Mouse (Mus musculus) heart, adult 8-10 months (tissue): Measurements from ENCODE around the gene Man1c1. TPM values are rescaled to one million over a fixed set of nuclear protein-coding genes. Genes with fewer than 3 reads are reported as not detected.

Source experiments
- DNase-seq: peaks from one replicate; pipeline ENCODE4 v3.0.0; 2022; ENCODE audit warnings: low spot score
- total RNA-seq, 4 experiments: library from RNA; stranded (reverse); gene quantifications; 2 replicates each; pipeline ENCODE4 v1.2.4; 2022

Gene Man1c1
- total RNA-seq, 4 experiments from 2014 or later = 22.6 to 26.7 (median 25.3) TPM

DNA sequence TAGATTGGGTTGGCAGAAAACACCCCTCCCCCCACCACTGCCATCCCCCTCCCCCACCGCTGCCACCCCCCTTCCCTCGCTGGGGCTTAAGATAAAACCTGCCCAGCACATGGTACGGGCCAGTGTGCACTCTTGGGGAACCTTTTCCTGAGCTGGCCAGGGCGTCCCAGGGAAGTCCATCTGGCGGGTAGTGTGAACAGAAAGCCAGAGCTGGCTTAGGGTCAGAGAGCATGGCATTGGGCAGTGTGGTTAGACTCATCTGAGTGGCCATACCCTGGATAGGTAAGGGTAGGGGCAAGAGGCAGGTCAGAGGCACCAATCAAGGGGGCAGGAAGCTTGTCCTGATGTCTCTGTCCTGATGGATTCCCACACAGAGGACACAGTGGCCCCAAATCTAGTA lies 124.5 kb downstream of the Man1c1 start:
- DNase-seq = no peak

DNA sequence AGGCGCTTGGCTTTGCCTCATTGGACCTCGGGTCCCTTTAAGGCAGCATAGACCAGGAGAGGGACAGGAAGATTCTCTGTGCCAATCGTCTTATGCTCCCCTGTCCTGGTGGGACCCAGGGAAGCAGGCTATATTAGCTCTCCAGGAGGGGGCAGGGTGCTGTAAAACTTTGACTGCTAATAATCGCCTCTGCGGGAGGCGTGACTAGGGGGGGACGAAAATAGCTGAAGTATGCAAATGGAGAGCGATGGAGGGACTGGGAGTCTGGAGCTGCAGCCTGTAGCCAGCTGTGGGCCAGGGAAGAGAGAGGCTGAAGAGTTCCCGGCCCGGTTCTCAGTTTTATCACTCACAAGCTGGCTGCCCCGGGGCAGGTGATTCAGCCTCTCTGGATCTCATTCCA lies 124.9 kb downstream of the Man1c1 start:
- no peak for DNase-seq

DNA sequence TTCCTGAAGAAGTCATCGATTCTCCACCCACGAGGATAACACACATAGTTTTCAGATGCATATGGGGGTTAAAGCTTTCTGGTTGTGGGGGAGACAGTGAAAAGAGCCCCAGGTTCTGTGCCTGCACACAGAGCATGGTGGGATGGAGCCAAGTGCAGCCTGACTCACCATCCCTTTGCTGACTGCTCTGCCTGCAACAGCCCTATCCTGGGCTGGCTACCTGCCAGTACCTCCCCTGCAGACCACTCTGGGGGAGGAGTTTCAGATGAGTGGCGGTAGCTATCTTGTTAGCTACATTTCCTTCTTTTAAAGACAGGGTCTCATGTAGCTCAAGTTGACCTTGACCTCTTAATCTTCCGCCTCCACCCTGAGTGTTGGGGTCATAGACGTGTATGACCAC lies 125.7 kb downstream of the Man1c1 start:
- DNase-seq = no peak

DNA sequence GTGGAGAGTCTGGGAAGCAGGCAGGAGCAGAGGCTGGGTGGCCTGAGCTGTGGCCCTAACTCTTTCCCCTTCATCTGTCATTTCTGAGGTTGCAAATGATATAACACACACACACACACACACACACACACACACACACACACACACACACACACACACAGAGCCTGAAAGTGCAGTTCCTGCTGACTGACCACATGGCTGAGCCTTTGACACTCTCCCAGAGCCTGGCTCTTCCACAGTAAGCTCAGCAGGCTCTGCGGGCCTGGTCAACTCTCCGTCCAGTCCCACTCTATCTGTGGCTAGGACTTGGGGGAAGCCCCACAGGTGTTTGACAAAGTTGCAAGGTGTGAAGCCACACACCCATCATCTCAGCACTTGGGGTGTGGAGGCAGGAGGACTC lies 126.8 kb downstream of the Man1c1 start:
- no peak for DNase-seq

DNA sequence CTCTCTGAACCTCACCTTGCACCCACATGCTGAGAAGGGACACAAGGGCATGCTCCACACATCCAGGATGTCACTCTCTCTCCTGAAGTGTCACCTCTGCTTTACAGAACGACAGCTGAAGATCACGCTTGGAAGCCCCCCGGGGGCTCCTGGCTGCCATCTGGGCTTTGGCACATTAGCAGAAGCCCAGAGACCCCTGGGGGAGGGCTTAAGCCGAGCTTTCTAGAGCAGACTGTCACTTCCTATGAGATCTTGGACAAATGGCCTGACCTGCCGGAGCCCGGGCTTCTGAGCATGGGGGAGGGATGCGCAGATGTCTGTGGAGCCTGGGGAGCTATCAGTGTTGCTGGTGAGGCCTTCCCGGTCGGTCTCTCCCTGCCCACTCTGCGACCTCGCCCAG lies 128.6 kb downstream of the Man1c1 start:
- no peak for DNase-seq

DNA sequence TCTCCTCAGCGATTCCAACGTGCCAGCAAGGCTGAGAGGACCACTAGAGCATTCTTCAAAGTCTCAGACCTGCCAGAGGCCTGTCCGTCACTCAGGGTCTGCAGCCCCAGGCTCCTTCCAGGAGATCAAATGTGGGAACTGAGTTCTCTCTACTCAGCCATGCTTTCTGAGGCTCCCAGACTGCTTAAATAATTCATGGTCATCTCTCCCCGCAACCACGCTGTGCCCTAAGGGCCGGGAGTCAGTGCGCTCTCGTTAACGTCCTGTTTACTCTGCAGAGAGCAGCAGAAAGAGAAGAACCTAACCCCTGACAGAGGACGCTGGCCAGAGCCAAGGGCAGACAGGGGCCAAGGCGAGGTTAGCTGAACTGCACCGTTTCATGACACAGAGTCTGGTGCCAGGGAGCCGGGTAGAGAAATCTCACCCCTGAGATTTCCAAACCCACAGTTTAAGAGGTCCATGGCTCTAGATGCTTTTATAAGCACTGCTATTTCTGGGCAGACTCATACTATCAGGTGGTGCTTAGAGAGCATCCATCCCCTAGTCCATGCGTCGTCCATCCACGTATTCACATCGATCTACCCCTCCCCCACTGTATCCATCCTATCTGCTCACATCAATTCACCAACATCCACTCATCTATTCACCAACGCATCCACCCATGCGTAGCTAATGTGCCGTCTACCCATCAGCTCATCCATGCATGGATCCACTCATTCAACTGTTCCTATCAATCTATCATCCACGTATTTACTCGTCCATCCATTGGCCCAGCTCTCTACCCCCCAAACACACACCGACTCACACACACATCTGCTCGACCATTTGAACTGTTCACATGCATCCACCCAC lies 131.4 kb downstream of the Man1c1 start:
- no peak for DNase-seq

DNA sequence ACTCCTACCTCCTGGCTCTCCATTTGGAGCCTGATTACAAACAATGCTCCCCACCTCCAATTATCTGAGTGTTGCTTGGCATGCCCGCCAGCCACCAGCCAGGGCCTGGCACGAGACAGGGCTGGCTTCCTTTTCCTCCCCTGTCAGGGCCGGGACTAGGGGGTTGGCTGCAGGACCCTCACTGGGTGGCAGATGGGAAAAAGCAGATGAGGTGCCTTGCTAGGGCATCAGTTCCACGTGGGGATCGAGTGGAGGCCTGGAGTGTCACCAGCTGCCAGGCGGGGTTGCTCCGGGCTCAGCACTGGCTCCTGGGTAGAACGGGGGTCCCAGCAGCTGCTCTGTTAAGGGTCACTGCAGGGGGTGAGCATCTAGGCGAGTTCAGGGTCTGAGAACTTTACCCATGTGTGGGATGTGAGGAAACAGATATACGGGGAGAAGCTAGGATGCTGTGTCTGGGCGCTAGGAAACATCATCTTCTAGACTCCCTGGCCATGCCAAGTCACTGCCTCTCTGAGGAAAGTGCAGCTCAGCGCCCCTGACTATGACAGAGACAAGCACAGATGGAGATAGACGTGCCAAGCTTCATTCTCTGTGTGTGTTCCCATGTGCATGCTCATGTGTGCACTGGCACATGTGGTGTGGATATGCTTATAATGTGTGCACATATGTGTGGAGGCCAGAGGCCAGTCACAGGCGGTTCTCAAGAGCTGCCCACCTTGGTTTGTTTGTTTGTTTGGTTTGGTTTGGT lies 133.2 kb downstream of the Man1c1 start:
- DNase-seq = no peak

DNA sequence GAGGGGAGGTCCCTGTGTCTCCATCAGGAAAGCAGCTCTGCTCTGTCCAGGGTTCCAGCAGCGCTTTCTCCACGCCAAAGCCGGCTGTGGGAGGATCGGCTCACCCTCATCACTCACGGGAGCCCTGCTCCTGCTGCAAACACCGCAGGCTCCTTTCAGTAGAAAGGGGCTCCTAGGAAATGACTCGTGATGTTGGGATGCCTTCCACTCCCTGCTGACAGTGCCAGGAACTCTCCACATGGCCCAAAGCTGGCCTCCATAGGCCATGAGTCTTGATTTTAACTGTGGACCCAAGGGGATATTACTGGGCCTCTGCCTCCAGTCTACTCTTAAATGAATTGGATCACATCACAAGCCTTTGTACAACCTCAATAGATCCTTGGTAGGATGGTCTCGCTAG lies 134.3 kb downstream of the Man1c1 start:
- no peak for DNase-seq

DNA sequence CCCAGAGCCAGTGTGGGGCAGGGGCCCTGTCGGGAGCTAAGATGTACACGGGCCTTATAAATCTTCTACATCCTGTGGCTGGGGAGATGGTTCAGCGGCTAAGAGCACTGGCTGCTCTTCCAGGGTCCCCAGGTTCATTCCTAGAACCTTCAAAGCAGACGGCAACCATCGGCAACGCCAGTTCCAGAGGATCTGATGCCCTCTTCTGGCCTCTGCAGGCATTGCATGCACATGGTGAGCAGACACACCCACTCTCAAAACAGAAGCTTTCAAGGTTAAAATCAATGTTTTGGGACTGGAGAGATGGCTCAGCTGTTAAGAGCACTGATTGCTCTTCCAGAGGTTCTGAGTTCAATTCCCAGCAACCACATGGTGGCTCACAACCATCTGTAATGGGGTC lies 134.9 kb downstream of the Man1c1 start:
- no peak for DNase-seq

DNA sequence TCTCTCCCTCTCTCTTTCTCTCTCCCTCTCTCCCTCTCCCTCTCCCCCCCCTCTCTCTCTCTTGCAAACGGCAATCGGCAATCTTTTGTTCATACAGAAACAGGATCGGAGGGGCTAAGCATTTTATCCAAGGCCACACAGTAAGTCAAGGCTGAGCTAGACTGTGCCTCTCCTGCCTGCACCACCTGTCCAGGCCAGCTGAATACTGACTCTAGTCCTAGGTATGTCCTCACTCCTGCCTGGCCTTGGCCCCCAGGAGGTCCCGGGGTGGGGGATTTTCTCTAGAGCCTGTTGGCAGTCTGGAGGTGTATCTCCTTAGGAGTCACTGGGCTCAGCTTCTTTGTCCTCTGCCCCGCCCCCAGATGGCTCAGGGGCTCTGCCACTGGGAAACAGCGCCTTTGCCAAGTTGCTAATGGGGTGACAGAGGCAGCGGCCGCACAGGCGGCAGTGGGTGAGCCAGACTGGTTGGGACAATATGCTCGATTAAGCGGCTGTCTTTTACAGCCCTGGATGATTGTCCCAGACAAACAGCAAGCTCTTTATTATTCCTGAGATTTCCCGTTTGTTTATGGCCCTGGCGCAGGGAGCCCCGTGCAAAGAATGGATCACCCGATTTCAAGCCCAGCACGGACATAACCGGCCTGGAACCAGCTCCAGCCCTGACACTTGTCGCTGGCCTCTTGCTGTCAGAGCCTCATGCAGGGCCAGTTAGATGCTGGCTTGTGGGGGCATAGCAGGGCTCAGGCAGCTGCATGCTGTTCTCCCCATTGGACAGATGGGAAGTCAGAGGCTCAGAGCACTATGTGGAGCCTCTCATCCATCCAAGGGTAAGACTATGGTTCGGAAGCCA lies 136.5 kb downstream of the Man1c1 start:
- no peak for DNase-seq

DNA sequence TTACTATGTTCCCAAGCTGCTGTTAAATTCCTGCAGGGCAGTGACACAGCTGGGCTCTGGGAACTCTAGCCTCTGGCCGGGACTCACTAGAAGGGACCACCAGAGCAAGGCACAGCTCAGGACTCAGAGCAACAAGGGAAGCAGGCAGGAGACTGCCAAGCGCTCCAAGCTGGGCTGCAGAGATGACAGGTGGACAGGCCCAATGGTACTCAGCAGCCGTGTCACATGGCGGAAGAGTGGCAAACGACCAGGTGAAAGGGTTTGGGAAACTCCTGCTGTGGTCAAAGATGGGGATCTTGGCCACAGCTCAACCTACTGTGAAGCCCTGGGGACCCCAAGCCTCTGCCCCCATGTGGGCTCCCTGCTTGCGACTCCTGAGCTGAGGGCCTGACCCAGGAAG lies 140.0 kb downstream of the Man1c1 start:
- no peak for DNase-seq

DNA sequence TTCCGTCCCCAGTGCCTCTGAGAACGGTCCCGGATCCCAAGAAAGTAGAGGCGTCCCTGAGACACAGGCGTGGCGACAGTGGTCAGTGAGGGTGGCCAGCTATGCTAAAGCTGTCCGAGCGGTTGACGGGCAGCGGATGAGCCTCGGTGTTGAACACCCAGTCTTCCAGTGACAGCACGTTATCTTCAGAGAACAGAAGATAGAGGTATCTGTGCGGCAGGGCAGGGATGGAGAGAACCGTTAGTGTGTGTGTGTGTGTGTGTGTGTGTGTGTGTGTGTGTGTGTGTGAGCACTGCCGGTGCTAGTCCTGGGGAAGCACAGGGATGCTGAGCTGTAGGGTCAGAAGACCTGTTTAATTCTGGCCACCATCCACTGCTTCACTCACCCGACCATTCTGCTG lies 140.5 kb downstream of the Man1c1 start:
- no peak for DNase-seq

DNA sequence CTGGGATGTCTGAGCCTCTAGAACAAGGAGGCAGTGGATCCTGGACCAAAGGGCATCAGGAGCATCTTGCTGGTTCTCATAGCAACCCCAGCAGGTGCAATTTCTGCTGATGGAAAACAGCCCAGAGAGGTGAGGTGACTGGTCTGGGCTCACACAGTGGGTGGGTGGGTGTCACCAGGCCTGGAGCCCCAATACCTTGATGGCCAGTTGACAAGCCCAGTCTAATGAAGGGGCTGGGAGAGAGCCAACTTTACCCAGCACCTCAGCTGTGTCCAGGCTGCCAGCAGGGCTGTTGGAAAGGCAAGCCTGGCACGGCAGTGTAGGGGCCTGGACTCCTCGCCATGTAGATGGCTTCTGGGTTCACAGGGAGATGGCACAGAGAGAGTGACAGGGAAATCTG lies 142.1 kb downstream of the Man1c1 start:
- no peak for DNase-seq

DNA sequence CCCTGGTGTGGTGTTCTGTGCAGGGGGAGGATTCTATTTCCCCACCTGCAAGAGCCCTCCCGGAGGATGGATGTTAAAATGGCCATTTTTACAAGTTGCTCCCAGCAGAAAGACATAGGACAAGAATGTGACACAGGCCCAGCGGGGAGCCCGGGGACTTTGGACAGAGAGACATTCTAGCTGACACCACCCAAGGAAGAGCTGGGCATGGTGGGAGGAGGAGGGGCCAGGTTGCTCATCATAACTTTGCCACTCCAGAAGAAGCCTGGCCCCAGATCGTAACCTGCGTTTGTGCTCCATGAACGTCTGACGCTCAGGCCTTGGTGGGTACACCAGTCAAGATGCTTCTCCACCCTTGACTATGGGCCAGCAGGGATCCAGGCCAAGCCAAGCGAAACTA lies 143.4 kb downstream of the Man1c1 start:
- DNase-seq = no peak

DNA sequence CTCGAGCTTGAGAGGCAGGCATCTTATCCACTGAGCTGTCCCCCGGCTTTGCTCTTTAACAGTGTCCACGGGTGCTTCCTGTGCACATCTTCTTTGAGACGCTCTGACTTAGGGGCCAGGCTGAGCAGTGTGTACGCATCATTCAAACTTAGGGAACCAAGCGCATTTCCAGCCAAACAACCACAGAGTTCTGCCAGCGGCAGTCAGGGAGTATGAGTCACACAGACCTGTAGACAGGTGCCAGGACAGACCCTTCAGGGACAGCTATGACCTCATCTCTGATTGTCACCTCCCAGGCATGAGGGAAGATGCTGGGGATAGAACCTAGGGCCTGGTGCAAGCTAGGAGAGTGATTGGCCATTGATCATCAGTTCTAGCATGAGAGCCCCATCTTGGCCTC lies 144.9 kb downstream of the Man1c1 start:
- DNase-seq = no peak

DNA sequence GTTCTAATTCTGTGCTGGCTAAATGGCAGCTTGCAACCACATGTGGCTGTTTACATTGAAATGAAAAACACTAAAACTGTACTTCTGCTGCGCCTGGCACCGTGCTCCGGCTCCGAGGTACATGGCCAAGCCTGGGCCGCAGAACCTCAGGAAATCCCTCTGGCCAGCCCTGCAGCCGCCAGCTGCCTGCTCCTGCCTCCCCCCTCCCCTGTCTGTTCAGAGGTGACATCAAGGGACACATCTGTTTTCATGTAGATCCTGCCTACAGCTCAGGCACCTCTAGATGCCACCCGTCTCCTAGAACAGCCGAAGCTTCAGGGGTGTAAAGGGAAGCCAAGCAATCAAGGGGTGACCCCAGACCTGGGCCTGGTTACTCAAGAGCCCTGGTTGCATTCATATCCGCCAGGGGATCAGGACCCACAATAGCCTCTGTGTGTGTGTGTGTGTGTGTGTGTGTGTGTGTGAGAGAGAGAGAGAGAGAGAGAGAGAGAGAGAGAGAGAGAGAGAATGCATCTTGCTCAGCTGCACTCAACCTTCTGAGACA lies 145.4 kb downstream of the Man1c1 start:
- DNase-seq = no peak

DNA sequence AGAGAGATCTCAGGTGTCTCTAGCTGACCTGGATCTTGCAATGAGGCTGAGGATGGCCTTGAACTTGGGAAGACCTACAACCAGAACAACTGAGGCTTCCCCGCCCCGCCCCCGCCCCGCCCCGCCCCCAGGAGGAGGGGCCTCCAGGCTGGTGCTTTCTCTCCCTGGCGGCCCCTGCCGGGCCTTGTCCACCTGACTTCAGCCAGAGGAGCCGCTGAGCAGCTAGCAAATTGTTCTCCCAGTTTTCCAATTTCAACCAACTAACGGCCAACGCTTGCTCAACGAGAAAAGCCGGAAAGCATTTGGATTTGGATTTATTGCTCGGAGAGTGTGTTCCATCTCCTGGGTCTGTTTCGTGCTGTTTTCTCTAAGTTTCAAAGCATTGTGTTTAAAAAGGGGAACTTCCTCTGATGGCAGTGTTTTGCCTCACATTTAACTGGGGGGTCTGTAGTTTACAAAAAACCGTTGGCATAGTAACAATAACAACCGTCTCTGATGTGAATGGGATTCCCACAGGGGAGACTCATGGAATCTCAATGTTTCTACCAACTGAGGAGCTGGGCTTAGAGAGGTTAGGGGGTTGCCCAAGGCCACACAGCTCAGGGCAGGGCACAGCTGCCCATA lies 146.4 kb downstream of the Man1c1 start:
- no peak for DNase-seq

DNA sequence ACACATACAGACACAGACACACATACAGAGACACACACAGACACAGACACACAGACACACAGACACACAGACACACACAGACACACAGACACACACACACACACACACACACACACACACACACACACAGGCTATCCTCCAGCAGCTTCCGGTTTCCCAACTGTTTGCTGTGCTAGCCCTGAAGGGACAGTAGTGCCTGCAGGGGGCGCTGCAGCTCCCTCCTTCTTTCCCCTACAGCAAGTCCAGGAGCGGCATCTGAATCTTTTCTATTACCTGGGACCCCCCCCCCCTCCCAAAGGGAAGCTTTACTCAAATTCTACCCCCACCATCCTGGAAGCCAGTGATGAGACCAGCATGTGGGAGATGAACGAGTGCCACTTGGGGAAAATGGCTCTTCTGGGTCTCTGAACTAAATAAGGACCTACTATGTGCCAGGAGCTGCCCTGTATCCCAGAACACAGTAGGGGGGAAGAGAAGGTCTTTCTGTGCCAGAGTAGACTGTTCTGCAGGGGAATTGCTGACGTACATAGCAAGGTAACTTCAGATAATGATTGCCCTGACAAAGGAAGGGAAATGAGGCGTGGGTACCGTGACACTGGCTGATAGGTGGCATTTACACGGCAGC lies 148.0 kb downstream of the Man1c1 start:
- no peak for DNase-seq

DNA sequence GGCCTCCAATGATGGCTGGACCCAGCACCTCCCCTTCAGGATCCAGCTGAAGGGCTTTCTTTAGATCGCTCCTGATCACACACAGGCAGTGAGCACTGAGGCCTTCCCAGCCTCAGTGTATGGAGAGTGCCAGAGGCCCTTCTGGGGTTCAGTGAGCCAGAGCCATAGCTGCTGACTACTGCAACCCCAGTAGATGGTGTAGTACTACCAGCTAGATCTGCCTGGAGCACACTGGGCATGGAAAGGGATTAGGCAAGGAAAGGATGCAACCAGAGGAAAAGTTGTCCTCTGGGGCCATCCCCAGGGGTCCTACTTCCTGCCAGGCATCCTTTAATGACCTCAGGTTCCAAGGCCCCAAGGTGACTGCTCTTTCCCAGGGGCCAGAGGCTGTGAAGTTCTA lies 150.5 kb downstream of the Man1c1 start:
- no peak for DNase-seq

DNA sequence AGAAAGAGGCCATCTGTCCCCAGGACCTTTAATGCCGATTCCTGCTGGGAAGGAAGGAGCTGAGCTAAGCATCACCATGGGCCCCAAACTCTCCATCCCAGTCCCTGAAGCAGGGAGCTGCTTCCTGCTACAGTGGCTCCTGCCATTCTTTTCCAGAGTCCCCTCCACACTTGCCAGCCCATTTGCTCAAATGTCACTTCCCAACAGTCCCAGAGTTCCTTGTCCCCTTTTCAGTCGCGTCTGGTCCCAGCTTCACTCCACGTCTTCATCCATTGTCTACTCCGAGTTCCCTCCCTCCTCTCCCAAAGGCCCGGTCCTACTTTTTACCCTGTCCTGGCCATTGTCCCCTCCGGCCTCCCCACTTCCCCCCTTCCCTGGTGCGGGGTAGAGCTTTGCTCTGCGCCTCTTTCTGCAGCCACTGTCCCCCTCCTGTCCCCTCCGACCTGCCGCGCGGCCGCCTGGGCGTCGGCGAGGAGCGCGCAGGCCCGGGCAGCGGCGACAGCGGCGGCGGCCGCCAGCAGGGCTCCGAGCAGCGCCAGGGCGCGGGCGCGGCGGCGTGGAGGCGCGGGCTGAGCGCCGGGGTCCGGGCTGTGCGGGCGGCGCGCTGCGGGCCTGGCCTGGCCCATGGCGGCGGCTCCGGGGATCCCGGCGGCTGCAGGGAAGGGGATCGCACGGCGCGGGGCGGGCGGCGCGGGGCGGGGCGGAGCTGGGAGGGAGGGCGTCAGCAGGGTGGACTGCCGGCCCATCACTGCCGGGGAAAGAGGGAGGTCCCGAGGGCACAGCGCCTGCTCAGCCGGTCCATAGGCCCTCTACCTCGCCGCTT lies 152.4 kb downstream of the Man1c1 start, which contains the start of gene Selenon:
Gene Selenon (minus strand): TSS at position 673 of the 823 bp plus-strand sequence.
- DNase-seq = peak; percentile 57
